Mouse (Mus musculus) right cerebral cortex, postnatal 25 days (tissue): ENCODE measurements around the gene Nfatc2.
A peak's percentile ranks its signal among the peaks of the same experiment; 100 is the strongest.

Experiments
- DNase-seq: peaks from one replicate; pipeline ENCODE4 v3.0.0; 2022

Nfatc2 gene

DNA sequence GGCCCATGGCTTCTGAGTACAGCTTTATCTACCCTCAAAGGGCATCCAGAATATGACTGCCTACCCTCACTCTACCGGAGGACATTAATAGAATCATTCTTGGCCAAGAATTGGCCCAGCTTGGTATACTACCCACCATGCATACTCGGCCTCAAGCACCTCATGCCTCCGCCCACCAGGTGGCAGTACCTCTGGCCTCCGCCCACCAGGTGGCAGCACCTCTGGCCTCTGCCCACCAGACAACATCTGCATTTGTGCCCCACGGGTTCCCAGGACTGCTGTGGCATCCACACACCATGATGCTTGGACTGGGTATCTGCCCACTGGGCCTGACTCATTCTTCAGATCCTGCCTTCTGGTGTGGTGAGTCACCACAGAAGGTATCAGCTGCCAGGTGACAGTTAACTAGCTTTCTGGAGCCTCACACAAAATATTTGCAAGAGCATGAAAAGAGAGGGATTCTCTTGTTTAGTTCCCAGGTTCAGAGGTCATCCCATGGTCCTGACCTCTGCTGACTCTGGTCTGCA, 173.0 kb downstream of the Nfatc2 start:
- peak; percentile 54 for DNase-seq
